Mouse (Mus musculus) thymus, adult 2 months (tissue): ENCODE measurements at regions not wholly inside any gene's neighbourhood (a gene's known extent, or its start where the extent isn't known, plus 50 kb on each side); places are given as distances from the start of the nearest gene placed in this dataset.

Source experiments
- CTCF ChIP-seq: fragments of 200-500 bp; IDR thresholded peaks from 2 replicates; pipeline ENCODE4 v1.5.1; 2012; ENCODE audit warnings: mild to moderate bottlenecking, control low read depth, low read length, moderate library complexity, borderline replicate concordance; ENCODE audit not compliant: control insufficient read depth, poor library complexity, insufficient read depth; ENCODE audit errors: extremely low read depth
- POLR2A ChIP-seq: fragments of 200-500 bp; IDR thresholded peaks from 2 replicates; pipeline ENCODE4 v1.6.1; 2012; ENCODE audit warnings: mild to moderate bottlenecking, low read length, control low read depth, moderate library complexity; ENCODE audit not compliant: control insufficient read depth, poor library complexity, insufficient read depth; ENCODE audit errors: extremely low read depth

DNA sequence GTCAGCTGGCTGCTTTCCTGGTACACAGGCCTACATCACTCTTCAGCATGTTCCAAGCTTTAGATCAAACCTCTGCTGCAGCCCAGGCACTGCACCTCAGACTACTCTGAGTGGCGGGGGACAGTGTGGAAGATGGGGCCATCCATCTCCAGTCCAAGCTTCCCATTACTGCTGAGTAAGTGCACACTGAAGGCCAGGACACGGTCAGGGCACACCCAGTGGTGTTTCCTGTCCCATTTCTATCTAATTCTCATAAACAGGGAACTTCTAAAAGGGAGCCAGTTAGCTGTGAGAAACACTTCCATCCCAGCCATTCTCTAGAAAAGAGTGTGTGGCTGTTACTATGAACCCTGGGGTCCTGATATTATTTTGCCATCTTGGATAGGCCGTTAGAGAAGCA is 298.5 kb upstream of the Zfp637 start:
- TF ChIP-seq POLR2A (no peak), CTCF (no peak)
